Mouse (Mus musculus) small intestine, adult 2 months (tissue): ENCODE measurements around the gene Sim2.

Source experiments
- CTCF ChIP-seq: fragments of 200-500 bp; IDR thresholded peaks from 2 replicates; pipeline ENCODE4 v1.5.1; 2012; ENCODE audit warnings: low read depth, mild to moderate bottlenecking, control low read depth, inconsistent platforms, low read length, moderate library complexity, mixed read lengths; ENCODE audit not compliant: insufficient replicate concordance, insufficient read length; ENCODE audit errors: extremely low read depth
- POLR2A ChIP-seq: fragments of 200-500 bp; IDR thresholded peaks from 2 replicates; pipeline ENCODE4 v1.6.1; 2012; ENCODE audit warnings: low read depth, mild to moderate bottlenecking, control low read depth, inconsistent platforms, low read length, moderate library complexity

DNA sequence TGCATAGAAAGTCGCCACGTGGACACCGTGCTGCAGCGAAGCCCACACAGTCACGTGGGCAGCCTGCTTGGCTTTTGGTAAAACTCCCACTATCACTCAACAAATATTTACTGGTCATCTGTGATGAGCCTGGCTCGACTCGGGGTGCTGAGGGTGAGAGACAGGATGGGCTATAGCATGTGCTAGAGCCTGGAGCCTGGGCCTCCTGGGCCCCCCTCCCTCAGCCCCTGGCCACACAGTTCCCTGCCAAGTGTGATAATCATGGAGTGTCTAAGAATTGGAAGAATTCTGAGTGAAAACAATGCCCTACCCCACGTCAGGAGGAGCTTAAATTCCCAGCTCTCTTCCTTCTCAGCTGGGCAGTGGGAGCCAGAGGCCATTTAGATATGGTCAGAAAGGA is 13.3 kb upstream of the Sim2 start:
- TF ChIP-seq CTCF (no peak), POLR2A (no peak)
